In genomic region chr15:36715745-36716685, GRCm38 (mm10) we compare ENCODE assay signal across 8 mouse cellular contexts.
DNase-seq lines count a peak whose midpoint lies in the region; ATAC-seq and TF ChIP-seq lines count a peak whose summit lies in the region.

No protein-coding gene starts in this region.

- no peaks in the 10 kb centered on the region for H3K27me3 ChIP-seq in hindbrain, embryonic 12.5 days
- H3K27me3 ChIP-seq in lung, embryonic 15.5 days: no peaks in the 10 kb centered on the region
- H3K27me3 ChIP-seq in thymus, adult 2 months (ENCODE audit: control insufficient read depth, insufficient read depth, low read length): no peaks in the 10 kb centered on the region

- peak; percentile 84 for DNase-seq in NIH3T3 (ENCODE audit: low read depth)
- DNase-seq in cerebellum, adult 9-11 months: peak; percentile 92
- peak; percentile 59 to 63 for DNase-seq in frontal cortex, postnatal 10 days (ENCODE audit: low spot score in 2 of 2)
- peak; percentile 87 for DNase-seq in layer of hippocampus, adult 9-11 months
- DNase-seq in thymus, adult 2 months: peak; percentile 62

- peak; percentile 65 for ATAC-seq in hindbrain, embryonic 12.5 days (ENCODE audit: low FRiP score)
- ATAC-seq in lung, embryonic 15.5 days (ENCODE audit: borderline replicate concordance, extremely low read depth, low FRiP score, low TSS enrichment): peak; percentile 73; the same call in 1 of the 2 replicates

- no peak for TF ChIP-seq POLR2A in olfactory bulb, adult 2 months (IDR thresholded peaks at IDR 0.05; ENCODE audit: insufficient read depth, low read depth, low read length)
- no peak for TF ChIP-seq POLR2A in thymus, adult 2 months (IDR thresholded peaks at IDR 0.05; ENCODE audit: control insufficient read depth, extremely low read depth, insufficient read depth, low read length, poor library complexity)

- H3K4me2 ChIP-seq in hindbrain, embryonic 12.5 days (replicated peaks): peak overlapping the region; percentile 45
- H3K4me2 ChIP-seq in lung, embryonic 15.5 days: peak overlapping the region; percentile 49

- 0 out of 2 replicates have a peak, but pooled peaks have one; percentile 6 for TF ChIP-seq CTCF in olfactory bulb, adult 2 months (IDR thresholded peaks at IDR 0.05; ENCODE audit: insufficient read depth, low read depth, low read length)
- TF ChIP-seq CTCF in thymus, adult 2 months (IDR thresholded peaks at IDR 0.05; ENCODE audit: borderline replicate concordance, control insufficient read depth, extremely low read depth, insufficient read depth, low read length, poor library complexity): no peak

- peak overlapping the region; percentile 12; the same call in 1 of the 2 replicates for H3K4me3 ChIP-seq in hindbrain, embryonic 12.5 days
- peak overlapping the region; percentile 38 for H3K4me3 ChIP-seq in lung, embryonic 15.5 days
- H3K4me3 ChIP-seq in olfactory bulb, adult 2 months (ENCODE audit: insufficient read depth, low read depth, low read length): peak overlapping the region; percentile 24; the same call in 1 of the 2 replicates
- peak overlapping the region; percentile 49 for H3K4me3 ChIP-seq in thymus, adult 2 months (ENCODE audit: control insufficient read depth, insufficient read depth, low read length)

- peak overlapping the region; percentile 72 for H3K27ac ChIP-seq in hindbrain, embryonic 12.5 days
- peak overlapping the region; percentile 27 for H3K27ac ChIP-seq in lung, embryonic 15.5 days
- peak overlapping the region; percentile 80 for H3K27ac ChIP-seq in olfactory bulb, adult 2 months (ENCODE audit: insufficient read depth, low read depth, low read length)
- peak overlapping the region; percentile 65 for H3K27ac ChIP-seq in thymus, adult 2 months (ENCODE audit: control insufficient read depth, insufficient read depth, low read length)

- WGBS in hindbrain, embryonic 12.5 days: 21% methylated on average over 26 of the region's 26 CpGs
- WGBS in lung, embryonic 15.5 days: 7% methylated on average over 26 of the region's 26 CpGs
- 8% methylated on average over 26 of the region's 26 CpGs for WGBS in olfactory bulb, adult 2 months
- WGBS in thymus, adult 2 months: 6% methylated on average over 26 of the region's 26 CpGs

- H3K36me3 ChIP-seq in hindbrain, embryonic 12.5 days: no peaks in the 10 kb centered on the region
- no peaks in the 10 kb centered on the region for H3K36me3 ChIP-seq in lung, embryonic 15.5 days
- no peaks in the 10 kb centered on the region for H3K36me3 ChIP-seq in thymus, adult 2 months (ENCODE audit: control insufficient read depth, insufficient read depth, low read length)

- no peaks in the 10 kb centered on the region for H3K9me3 ChIP-seq in hindbrain, embryonic 12.5 days (replicated peaks)
- no peaks in the 10 kb centered on the region for H3K9me3 ChIP-seq in lung, embryonic 15.5 days

- 0 out of 2 replicates have a peak overlapping the region, but pooled peaks have one; percentile 38 for H3K9ac ChIP-seq in hindbrain, embryonic 12.5 days
- H3K9ac ChIP-seq in lung, embryonic 15.5 days: peak overlapping the region; percentile 23; the same call in 1 of the 2 replicates

- H3K4me1 ChIP-seq in hindbrain, embryonic 12.5 days: peaks cover 11% of the 10 kb centered on the region
- H3K4me1 ChIP-seq in lung, embryonic 15.5 days: peaks cover 6% of the 10 kb centered on the region
- H3K4me1 ChIP-seq in olfactory bulb, adult 2 months (ENCODE audit: control insufficient read depth, insufficient read depth, low read length): peaks cover 5% of the 10 kb centered on the region
- peaks cover 7% of the 10 kb centered on the region for H3K4me1 ChIP-seq in thymus, adult 2 months (replicated peaks; ENCODE audit: control insufficient read depth, insufficient read depth, low read length)

Comparison
In these comparisons a context has a peak if more than half of its experiments do, and no peak if none do; other contexts are left out.
1. Peak in every context shown above with its lines: DNase-seq, ATAC-seq, H3K4me3 ChIP-seq and H3K27ac ChIP-seq.
2. H3K27ac ChIP-seq: peak in every context shown above with its lines; median percentile 80 in olfactory bulb, adult 2 months; 72 in hindbrain, embryonic 12.5 days; 65 in thymus, adult 2 months; 27 in lung, embryonic 15.5 days.